Mouse (Mus musculus) C2C12 (cell line): ENCODE data around the gene Mylk4. TPM values are rescaled to one million over a fixed set of nuclear protein-coding genes. Genes with fewer than 3 reads are reported as not detected.

Experiments used
- H3K27me3 ChIP-seq: one replicate; pipeline ENCODE4 v1.6.1; 2011; ENCODE audit not compliant: control insufficient read depth, insufficient read depth, insufficient read length
- H3K36me3 ChIP-seq: one replicate; pipeline ENCODE4 v1.6.1; 2011; ENCODE audit not compliant: control insufficient read depth, insufficient read depth
- H3K4me3 ChIP-seq: one replicate; pipeline ENCODE4 v1.5.1; 2011; ENCODE audit warnings: mild to moderate bottlenecking, control low read depth; ENCODE audit not compliant: poor library complexity, insufficient read depth, severe bottlenecking
- H3K79me2 ChIP-seq: one replicate; pipeline ENCODE4 v1.6.1; 2011; ENCODE audit not compliant: control insufficient read depth, insufficient read depth
- H3K79me3 ChIP-seq: one replicate; pipeline ENCODE4 v1.6.1; 2011; ENCODE audit warnings: low read depth, control low read depth
- H3ac ChIP-seq: one replicate; pipeline ENCODE3; 2011; ENCODE audit warnings: low read depth; ENCODE audit not compliant: control insufficient read depth, insufficient read length
- CEBPB ChIP-seq: IDR thresholded peaks from one replicate; pipeline ENCODE4 v1.6.1; 2011; ENCODE audit warnings: low read depth, mild to moderate bottlenecking, control low read depth, moderate library complexity
- CTCF ChIP-seq: IDR thresholded peaks from one replicate; pipeline ENCODE4 v1.5.1; 2011; ENCODE audit not compliant: control insufficient read depth, insufficient read depth, insufficient read length
- FOSL1 ChIP-seq: IDR thresholded peaks from one replicate; pipeline ENCODE4 v1.8.0; 2011; ENCODE audit warnings: mild to moderate bottlenecking, low read length; ENCODE audit not compliant: poor library complexity, insufficient read depth, severe bottlenecking
- MAX ChIP-seq: IDR thresholded peaks from one replicate; pipeline ENCODE4 v1.6.1; 2011; ENCODE audit warnings: mild to moderate bottlenecking, control low read depth
- MYOD1 ChIP-seq: IDR thresholded peaks from one replicate; pipeline ENCODE4 v1.6.1; 2011; ENCODE audit warnings: low read depth; ENCODE audit not compliant: control insufficient read depth, insufficient read length
- MYOG ChIP-seq: IDR thresholded peaks from one replicate; pipeline ENCODE4 v1.6.1; 2011; ENCODE audit not compliant: control insufficient read depth, insufficient read length; ENCODE audit errors: extremely low read depth
- USF1 ChIP-seq: IDR thresholded peaks from one replicate; pipeline ENCODE4 v1.6.1; 2011; ENCODE audit warnings: low read depth, mild to moderate bottlenecking, control low read depth, moderate library complexity
- polyA plus RNA-seq: library from polyadenylated mRNA; unstranded; fragments of >200 nt; fragmentation: generic; extraction: Trizol; gene quantifications from one replicate; pipeline ENCODE4 v1.2.1, GENCODE M21; 2012; ENCODE audit warnings: missing spikeins

The Mylk4 gene
- polyA plus RNA-seq, 1 experiment = 15.0 TPM

DNA sequence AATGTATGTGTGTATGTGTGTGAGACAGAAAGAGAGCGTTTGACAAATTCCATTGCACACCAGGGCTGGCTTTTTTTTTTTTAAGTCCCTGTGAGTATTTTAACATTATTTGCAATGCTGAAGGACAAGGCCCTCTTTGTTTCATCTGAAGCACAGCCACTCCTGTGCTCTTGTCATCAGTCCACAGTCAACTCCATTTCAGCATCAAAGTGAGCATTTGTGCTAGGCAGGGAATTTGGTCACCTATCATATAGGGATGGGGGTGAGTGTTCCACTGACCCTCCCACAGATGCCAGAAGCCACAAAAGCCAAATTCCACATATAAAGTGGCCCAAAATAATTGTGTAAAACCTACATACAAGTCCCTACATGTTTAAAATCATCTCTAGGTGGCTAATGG is 78.4 kb downstream of the Mylk4 start:
- H3ac ChIP-seq = no peak overlapping the region
- no peaks in the 10 kb centered on the region for H3K27me3 ChIP-seq
- no peaks in the 10 kb centered on the region for H3K79me3 ChIP-seq
- TF ChIP-seq USF1 = no peak
- TF ChIP-seq MYOD1 = no peak
- TF ChIP-seq CTCF = no peak
- no peak for TF ChIP-seq MYOG
- no peak for TF ChIP-seq MAX
- TF ChIP-seq CEBPB = no peak
- TF ChIP-seq FOSL1 = no peak
- no peaks in the 10 kb centered on the region for H3K36me3 ChIP-seq
- H3K4me3 ChIP-seq = no peak overlapping the region
- no peaks in the 10 kb centered on the region for H3K79me2 ChIP-seq

DNA sequence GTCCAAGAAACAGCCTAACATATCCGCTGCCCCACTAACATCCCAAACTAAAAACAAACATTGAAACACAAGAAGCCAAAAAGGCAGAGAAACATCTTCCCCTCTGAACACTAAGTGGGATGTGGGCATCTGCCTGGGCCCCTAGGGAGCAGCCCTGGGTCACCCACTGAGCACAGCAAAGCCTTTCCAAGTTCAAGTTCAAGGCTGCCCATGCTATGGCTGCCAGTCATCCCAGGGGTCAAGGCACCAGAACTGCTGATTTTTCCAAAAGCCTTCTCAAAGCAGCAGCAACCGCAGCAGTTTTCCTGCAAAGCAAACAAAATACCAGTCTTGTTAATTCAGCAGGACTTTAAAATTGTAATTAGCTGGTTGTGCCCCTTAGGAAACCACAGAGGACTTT is 78.8 kb downstream of the Mylk4 start:
- no peak overlapping the region for H3K4me3 ChIP-seq
- TF ChIP-seq CEBPB (no peak), MYOD1 (no peak), MYOG (no peak), MAX (no peak), CTCF (no peak), USF1 (no peak), FOSL1 (no peak)
- no peaks in the 10 kb centered on the region for H3K36me3 ChIP-seq
- H3K79me2 ChIP-seq = no peaks in the 10 kb centered on the region
- no peak overlapping the region for H3ac ChIP-seq
- no peaks in the 10 kb centered on the region for H3K27me3 ChIP-seq
- H3K79me3 ChIP-seq = no peaks in the 10 kb centered on the region

DNA sequence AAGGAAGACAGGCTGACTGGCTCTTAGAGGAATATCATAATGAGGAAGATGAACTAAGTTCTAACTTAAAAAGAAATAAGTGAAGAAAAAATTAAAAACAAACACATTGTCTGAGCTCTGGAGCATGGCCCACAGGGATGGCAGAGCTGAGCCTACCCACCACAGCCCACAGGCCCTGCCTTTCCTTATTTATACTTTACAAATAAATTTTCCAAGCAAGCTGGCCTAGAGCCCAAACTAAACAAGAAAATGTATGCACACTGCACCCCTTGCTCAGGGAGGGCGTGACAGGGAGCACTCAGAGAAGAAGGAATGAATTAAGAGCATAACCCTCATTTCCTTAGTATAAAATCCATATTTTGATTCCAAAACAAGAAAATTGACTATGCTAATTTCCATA is 82.2 kb downstream of the Mylk4 start:
- no peak overlapping the region for H3K4me3 ChIP-seq
- H3ac ChIP-seq = no peak overlapping the region

DNA sequence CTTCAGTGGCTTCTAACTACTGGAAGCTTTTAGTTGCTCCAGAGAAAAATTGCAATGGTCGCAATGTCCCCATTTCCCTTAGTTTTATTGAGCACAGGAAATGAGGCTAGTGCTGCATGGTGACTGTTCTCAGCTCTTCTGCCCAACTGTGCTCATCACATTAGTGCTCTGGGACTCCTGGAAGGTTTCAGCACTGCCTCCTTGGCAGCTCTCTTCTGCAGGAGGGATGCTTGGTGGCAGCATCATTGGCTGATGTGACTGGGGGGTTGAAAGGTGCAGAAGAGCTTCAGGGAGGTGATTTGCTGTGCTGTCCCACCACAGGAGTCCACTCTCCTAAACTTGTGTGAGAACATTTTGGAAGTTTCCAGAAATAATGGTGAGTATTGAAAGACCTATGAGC is 84.4 kb downstream of the Mylk4 start:
- Histone ChIP-seq H3K4me3 (no peak overlapping the region), H3K27me3 (no peaks in the 10 kb centered on the region), H3K79me3 (no peaks in the 10 kb centered on the region), H3ac (no peak overlapping the region), H3K36me3 (no peaks in the 10 kb centered on the region), H3K79me2 (no peaks in the 10 kb centered on the region)
- TF ChIP-seq MYOG (no peak), MYOD1 (no peak), USF1 (no peak), CEBPB (no peak), FOSL1 (no peak), CTCF (no peak), MAX (no peak)

More for the DNA sequence above, 82.2 kb downstream of the Mylk4 start:
- Histone ChIP-seq H3K27me3 (no peaks in the 10 kb centered on the region), H3K36me3 (no peaks in the 10 kb centered on the region), H3K79me3 (no peaks in the 10 kb centered on the region), H3K79me2 (no peaks in the 10 kb centered on the region)
- TF ChIP-seq CEBPB (no peak), MYOD1 (no peak), MYOG (no peak), USF1 (no peak), CTCF (no peak), FOSL1 (no peak), MAX (no peak)

DNA sequence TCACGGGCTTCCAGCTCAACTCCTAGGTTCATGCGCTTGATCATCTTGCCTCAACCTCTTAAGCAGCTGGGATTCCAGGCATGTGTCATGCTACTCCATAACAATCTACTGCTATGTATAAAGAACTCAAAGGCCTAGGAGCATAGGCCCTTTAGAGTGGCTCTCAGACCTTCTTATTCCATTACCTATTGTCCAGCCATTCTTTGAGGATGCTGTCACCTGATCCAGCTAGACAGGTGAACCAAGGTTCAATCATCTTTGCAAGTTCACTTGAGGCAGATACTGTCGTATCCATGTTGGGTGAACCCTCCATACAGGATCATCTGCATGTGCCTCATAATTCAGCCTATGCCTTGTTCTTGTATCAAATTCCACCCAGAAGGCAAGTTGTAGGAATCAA is 84.8 kb downstream of the Mylk4 start:
- no peaks in the 10 kb centered on the region for H3K36me3 ChIP-seq

DNA sequence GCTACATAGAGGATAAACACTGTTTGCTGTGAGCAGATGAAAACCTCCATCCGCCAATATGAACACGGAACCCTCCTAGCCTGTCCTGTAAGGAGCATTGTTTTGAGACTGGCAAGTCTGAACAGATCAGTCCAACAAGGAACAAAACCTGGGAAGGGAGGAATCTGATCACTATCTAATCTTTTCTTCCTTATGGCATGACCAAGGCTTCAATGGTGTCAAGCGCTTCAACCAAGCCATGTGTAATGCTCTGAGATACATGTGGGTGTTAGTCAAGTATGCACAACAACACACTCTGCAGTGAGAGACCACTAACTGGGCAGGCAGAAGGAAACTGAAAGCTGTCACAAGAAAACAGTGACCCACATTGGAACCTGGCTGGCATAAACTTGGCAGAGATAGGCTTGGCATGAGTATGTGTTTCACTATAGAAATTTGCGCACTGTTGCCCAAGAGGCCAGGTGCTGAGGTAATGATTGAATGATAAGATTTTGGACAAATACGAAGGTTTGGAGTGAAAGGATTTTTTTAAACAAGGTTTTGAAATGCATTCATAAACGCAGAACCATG is 89.8 kb downstream of the Mylk4 start:
- Histone ChIP-seq H3K27me3 (no peaks in the 10 kb centered on the region), H3K79me3 (no peaks in the 10 kb centered on the region), H3K36me3 (no peaks in the 10 kb centered on the region), H3K79me2 (no peaks in the 10 kb centered on the region), H3K4me3 (no peak overlapping the region), H3ac (no peak overlapping the region)
- TF ChIP-seq MYOG (no peak), MYOD1 (no peak), FOSL1 (no peak), USF1 (no peak), MAX (no peak), CTCF (no peak), CEBPB (no peak)

More for the DNA sequence above, 84.8 kb downstream of the Mylk4 start:
- Histone ChIP-seq H3K4me3 (no peak overlapping the region), H3K79me3 (no peaks in the 10 kb centered on the region), H3ac (no peak overlapping the region), H3K79me2 (no peaks in the 10 kb centered on the region), H3K27me3 (no peaks in the 10 kb centered on the region)
- no peak for TF ChIP-seq MYOG
- TF ChIP-seq FOSL1 = no peak
- TF ChIP-seq CTCF = no peak
- no peak for TF ChIP-seq MYOD1
- no peak for TF ChIP-seq MAX
- TF ChIP-seq CEBPB = no peak
- no peak for TF ChIP-seq USF1
